Mouse (Mus musculus) gastrocnemius, adult 2 months (tissue): ENCODE measurements around the gene Map3k4. TPM values are rescaled to one million over a fixed set of nuclear protein-coding genes. Genes with fewer than 3 reads are reported as not detected.

Experiments used
- DNase-seq: peaks from one replicate; pipeline ENCODE4 v3.0.0; 2022
- H3K27ac ChIP-seq: fragments of 200-600 bp; 2 replicates; pipeline ENCODE4 v1.8.1; 2022; ENCODE audit warnings: mild to moderate bottlenecking
- H3K4me3 ChIP-seq: fragments of 200-600 bp; 2 replicates; pipeline ENCODE4 v1.8.1; 2022; ENCODE audit warnings: mild to moderate bottlenecking, moderate library complexity
- CTCF ChIP-seq: fragments of 200-600 bp; IDR thresholded peaks from 2 replicates; pipeline ENCODE4 v1.8.1; 2022; ENCODE audit warnings: antibody characterized with exemption, mild to moderate bottlenecking, moderate library complexity
- intact Hi-C: fragments of 180-260 bp; cut with DNase I; formaldehyde crosslinking; loops from one replicate; pipeline ENCODE4 v1.15.1; 2025
- long read RNA-seq, 2 experiments: library from polyadenylated mRNA; stranded (forward); transcript quantifications; one replicate each; pipeline ENCODE4 v2.0.0; 2021
- total RNA-seq, 2 experiments: library from RNA; stranded (reverse); gene quantifications; 2 replicates each; pipeline ENCODE4 v1.2.3; 2021

The Map3k4 gene
- 10 to 100 TPM; 29.5 to 36.6 TPM for total RNA-seq
- long read RNA-seq, experiment 1, full-length matches to known transcripts, result 47 of 71 reads
- long read RNA-seq, experiment 1, partial matches to known transcripts, result 14 of 71 reads
- long read RNA-seq, experiment 1, other reads (novel, unspliced or antisense), result 10 of 71 reads
- long read RNA-seq, experiment 2, full-length matches to known transcripts, result 41 of 58 reads
- long read RNA-seq, experiment 2, partial matches to known transcripts, result 8 of 58 reads
- long read RNA-seq, experiment 2, other reads (novel, unspliced or antisense), result 9 of 58 reads

DNA sequence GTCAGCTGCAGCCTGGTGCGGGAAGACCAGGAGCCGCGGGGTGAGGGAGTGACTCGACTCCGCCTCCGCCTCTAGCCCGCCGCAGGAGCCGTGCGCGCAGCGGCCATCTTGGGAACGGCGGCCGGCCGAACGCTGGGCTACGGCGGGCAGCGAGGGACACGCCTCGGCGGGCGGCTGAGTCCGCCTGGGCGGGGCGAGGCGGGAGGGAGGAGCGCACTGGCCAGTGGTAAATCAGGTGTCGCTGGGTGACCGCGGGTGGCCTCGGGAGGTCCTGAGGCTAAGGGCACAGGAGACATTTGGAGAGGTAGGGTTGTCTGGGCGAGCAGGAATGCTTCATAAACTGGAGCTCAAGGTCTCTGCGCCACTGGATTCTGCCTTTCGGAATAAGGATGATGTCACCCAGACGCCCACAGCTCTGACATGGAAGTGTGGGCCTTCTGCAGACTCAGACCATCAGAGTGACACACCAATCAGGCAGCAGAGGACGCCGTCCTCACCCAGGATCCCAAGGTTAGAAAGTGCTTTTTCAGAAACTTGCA is at the start of gene Map3k4:
Gene Map3k4 (minus strand): TSS at position 134 of the 539 bp plus-strand sequence.
- intact Hi-C loops, result loop anchor here (5.0 kb wide), 2 partner anchors 49 to 51 kb away; no protein-coding TSS in a partner anchor
- H3K4me3 ChIP-seq, result peak within 1 kb of the TSS; percentile 86
- peak within 1 kb of the TSS; percentile 89 for H3K27ac ChIP-seq
- peak; percentile 14; the same call in 1 of the 2 replicates for TF ChIP-seq CTCF
- peak; percentile 98 for DNase-seq

DNA sequence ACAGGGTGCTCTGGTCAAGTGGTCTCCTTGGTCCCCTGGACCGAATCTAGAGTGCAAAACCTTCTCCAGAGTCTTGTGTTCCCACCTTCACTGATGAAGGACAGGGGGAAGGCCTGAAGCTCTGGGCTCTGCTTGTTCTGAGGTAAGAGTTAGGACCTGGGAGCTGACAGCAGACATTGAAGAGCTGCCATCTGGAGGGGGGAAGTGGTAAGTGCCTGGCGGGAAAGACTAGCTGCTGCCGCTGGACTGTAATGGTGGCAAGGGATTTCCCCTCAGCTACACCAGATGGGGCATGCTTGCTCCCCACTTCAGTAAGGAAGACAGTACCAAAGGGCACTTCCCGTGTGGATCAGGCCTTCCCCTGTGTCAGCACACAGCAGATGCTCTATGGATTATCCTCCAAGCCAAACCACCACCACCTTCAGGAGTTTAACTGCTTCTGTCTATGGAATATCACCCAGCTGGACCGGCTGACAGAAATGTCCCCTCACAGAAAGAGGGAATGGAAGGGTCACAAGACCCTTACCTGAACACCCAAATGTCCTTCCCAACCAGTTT is 48.9 kb upstream of the Map3k4 start:
- peak; percentile 78 for TF ChIP-seq CTCF
- Histone ChIP-seq H3K27ac (no peak overlapping the region), H3K4me3 (no peak overlapping the region)
- DNase-seq, result peak; percentile 69
- intact Hi-C loops, result loop anchor here (1.0 to 5.0 kb wide), 4 partner anchors 50 to 141 kb away; partner anchors contain the start of gene Map3k4

DNA sequence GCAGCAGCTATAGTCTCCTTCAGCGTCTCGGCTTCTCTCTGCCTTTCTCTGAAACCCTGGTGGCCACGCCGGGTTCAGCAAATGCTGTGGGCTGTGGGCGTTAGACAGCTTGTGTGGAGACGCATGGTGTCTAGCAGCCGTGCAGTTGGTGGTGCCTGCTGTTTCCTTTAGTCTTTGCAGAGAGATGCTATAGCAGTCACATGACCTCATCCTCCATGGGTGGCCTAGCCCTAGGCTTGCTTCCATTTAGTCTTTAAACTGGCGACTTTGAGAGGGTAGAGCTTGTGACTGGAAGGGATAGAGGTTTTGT is 45.8 kb upstream of the Map3k4 start:
- intact Hi-C loops, result no loop called here

DNA sequence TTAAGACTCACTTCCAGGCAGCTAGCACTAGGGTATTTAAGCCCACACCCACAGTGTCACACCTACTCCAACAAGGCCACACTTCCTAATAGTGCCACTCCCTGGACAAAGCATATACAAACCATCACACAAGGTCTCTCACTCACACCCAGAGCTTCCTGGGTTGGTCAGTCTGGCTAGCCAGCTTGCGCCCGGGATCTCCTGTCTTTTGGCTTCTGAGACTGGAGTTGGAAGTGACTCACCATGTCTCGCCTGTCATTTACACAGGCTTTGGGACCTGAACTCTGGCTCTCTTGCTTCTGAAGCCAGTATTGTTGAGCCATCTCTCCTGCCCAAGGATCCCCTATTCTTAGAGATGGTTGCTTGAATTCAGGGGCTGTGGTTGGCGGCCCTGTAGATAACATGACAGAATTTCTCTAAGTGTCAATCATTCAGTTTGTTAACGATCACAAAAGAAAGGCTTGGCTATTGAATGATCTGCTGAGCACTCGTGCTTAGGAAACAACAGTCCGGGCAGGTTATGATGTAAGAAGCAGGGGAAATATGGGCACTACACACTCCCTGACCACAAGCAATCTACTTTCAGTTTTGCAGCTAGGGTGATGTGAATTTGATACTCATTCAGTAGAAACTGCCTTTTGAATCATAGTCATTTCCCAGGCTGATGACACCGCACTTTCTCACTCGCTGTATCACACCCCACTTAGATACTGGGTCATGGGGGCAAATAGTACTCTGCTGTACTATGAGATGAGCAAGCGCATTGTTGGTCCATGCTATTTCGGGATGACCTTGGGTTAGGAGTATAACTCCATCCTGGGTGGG is 45.2 kb upstream of the Map3k4 start:
- H3K27ac ChIP-seq, result no peak overlapping the region
- TF ChIP-seq CTCF, result no peak
- intact Hi-C loops, result no loop called here
- no peak overlapping the region for H3K4me3 ChIP-seq
- no peak for DNase-seq

More for the DNA sequence above, 45.8 kb upstream of the Map3k4 start:
- no peak for DNase-seq
- Histone ChIP-seq H3K4me3 (no peak overlapping the region), H3K27ac (no peak overlapping the region)
- no peak for TF ChIP-seq CTCF

DNA sequence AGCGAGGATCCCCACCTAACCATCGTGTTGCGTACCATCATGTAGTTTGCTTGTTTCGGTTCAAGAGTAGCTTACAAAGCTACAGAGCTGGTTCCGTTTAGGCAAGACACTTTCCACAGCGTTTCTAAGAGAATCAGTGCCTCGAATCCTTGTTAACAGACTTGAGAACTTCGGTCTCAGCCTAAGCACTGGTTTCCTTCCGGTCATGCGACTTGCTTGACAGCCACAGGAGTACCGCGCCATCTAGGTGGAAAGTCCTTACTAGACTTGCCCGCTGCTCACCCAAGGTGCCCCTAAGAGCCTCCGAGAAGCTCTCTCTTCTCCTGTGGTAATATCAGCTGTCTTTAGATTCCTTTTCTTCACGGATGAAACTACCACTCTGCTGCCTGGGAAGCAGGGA is 41.3 kb upstream of the Map3k4 start:
- intact Hi-C loops, result no loop called here

GRCm38 (mm10) chr17:12352781-12353180 is 34.2 kb upstream of the Map3k4 start:
- intact Hi-C loops, result no loop called here
- no peak for DNase-seq
- Histone ChIP-seq H3K4me3 (no peak overlapping the region), H3K27ac (no peak overlapping the region)
- TF ChIP-seq CTCF, result no peak

More for the DNA sequence above, 41.3 kb upstream of the Map3k4 start:
- DNase-seq, result no peak
- no peak for TF ChIP-seq CTCF
- Histone ChIP-seq H3K4me3 (no peak overlapping the region), H3K27ac (no peak overlapping the region)

DNA sequence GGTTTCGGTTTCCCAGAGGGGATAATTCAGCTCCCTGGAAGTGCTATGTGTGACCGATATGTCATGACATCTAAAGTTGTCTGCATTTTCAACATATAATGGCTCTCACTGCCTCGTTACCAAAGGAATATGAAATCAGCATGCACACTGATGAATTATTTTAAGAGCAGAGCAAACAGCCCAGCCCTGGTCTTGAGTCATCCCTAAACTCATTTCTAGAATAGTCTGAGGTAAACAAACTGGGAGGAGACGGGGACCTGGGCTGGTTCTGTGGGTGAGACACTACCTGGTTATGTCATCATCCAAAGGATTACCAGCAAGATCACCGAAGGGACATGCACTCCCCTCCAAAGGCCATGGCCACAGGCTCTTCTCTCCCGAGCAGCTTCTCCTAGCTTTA is 33.0 kb upstream of the Map3k4 start:
- DNase-seq, result no peak
- H3K4me3 ChIP-seq, result no peak overlapping the region
- TF ChIP-seq CTCF, result no peak
- H3K27ac ChIP-seq, result no peak overlapping the region
- intact Hi-C loops, result no loop called here

DNA sequence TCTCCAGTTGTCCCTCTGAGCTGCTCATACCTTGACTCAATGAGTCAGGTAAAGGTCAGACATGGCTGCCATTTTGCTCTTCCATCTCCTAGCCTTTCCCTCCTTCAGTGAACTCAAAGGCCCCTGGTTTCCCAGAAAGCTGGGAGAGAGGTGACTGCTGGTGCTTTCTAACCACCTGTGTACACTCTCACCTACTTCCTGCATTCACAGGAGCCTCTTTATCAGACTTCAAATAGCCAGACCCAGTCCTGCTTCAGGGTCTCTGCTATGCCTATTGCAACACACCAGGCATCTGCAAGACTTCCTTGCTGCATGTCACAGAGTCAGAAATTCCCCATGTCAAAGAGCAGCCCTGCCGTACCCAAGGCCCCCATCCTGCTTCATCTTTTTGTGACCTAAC is 28.9 kb upstream of the Map3k4 start:
- no peak overlapping the region for H3K4me3 ChIP-seq
- no peak for DNase-seq
- no peak overlapping the region for H3K27ac ChIP-seq
- intact Hi-C loops, result no loop called here
- no peak for TF ChIP-seq CTCF

DNA sequence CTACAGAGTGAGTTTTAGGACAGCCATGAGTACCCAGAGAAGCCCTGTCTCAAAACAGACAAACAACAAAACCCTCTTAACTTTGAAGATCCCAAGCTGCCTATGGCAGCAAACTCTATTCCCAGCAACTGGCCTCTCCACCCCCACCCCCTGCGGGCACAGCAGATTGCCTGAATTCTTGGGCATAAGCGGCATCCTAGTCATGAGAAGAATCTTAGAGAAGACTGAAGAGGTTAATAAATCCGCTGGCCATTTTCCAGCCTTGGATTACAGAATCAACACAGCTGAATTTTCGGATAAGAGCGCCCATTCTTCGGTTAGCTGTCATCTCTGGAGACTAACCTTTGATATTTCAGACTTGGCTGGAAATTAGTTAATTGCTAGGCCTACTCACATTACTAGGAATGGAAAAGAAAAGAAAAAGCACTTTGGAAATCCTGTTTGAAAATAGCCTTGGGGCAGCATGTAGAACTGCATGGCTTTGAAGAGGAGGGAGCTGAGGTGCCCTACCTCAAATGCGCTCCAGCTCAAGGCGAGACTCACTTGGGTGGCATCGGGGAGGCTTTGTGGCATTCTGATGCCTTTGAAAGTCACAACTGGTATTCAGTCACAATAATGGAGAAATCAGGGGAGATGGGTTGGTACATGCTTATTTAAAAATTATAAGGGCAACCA is 25.2 kb upstream of the Map3k4 start:
- no peak for DNase-seq
- TF ChIP-seq CTCF, result no peak
- intact Hi-C loops, result no loop called here
- Histone ChIP-seq H3K27ac (no peak overlapping the region), H3K4me3 (no peak overlapping the region)

DNA sequence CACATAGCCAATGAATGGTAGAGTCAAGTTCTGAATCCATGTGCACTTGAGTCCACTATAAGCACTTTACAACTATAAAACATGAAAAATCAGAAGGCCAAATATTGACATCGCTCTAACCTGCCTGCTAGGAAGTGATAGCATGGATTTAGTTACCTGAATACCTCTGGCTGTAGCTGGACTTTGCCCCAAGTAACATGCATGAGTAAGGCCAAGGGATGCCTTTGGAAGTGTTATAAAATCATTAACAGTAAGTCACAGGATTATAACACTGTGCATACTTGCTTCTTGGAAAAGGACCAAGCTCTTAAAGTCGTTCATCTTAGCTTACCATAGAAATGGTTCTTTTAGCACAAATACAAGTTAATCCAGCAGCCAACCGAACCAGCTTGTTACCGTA is 18.6 kb upstream of the Map3k4 start:
- no peak overlapping the region for H3K4me3 ChIP-seq
- intact Hi-C loops, result no loop called here
- no peak overlapping the region for H3K27ac ChIP-seq
- no peak for DNase-seq
- TF ChIP-seq CTCF, result no peak

DNA sequence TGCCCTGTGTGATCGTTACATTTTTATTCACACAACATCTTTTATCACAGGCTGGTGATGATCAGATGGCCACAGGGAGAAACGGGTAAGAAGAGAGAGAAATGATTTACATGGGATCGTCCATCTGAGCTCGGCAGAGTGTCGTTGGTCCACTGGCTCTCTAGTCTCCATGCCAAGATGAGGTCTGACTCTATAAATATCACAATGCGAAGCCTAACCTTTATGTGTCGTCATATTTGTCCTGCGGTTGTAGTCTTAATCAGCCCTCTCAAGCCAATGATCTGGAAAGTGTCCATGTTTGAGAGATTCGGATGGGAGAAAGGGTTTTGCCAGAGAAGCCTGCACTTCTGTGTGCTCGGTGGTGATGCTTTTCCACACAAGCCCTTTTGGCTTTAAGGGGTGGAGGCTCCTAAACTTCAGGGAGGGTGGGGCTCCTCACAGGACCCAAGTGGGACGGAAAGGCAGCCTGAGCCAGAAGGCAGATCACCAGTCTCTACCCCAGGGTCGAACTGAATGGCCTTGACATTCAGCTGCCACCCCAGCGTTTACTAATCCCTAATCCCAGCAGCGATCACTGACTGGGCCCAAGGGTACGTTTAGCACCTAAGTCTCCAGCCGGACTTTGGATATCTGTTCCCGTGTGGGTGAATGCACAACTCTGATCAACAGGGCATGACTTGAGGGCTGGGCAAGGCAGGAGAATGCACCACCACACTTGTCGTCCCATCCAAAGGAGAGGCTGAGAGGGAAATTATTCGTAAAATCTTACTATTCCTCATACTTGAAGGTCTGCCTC is 17.7 kb upstream of the Map3k4 start:
- intact Hi-C loops, result no loop called here
- peak overlapping the region; percentile 81 for H3K27ac ChIP-seq
- no peak for DNase-seq
- TF ChIP-seq CTCF, result no peak
- peak overlapping the region; percentile 66 for H3K4me3 ChIP-seq

GRCm38 (mm10) chr17:12335115-12335514 is 16.5 kb upstream of the Map3k4 start:
- no peak for DNase-seq
- intact Hi-C loops, result no loop called here
- TF ChIP-seq CTCF, result no peak
- Histone ChIP-seq H3K4me3 (no peak overlapping the region), H3K27ac (no peak overlapping the region)
